Mouse (Mus musculus) lung, postnatal 14 days (tissue): ENCODE measurements at regions not wholly inside any gene's neighbourhood (a gene's known extent, or its start where the extent isn't known, plus 50 kb on each side); places are given as distances from the start of the nearest gene placed in this dataset.

Source experiments
- DNase-seq: peaks from one replicate; pipeline ENCODE4 v3.0.0; 2021

- no peak for DNase-seq
These were observed 87.0 kb upstream of the Itprid2 start for GRCm38 (mm10) chr2:79548039-79548600.

GRCm38 (mm10) chr2:79549781-79550180 is 85.4 kb upstream of the Itprid2 start:
- DNase-seq, result no peak

- DNase-seq, result no peak
These were observed 84.7 kb upstream of the Itprid2 start for GRCm38 (mm10) chr2:79550432-79550831.

- no peak for DNase-seq
These were observed 82.7 kb upstream of the Itprid2 start for GRCm38 (mm10) chr2:79552481-79552880.

GRCm38 (mm10) chr2:79555395-79555794 is 79.8 kb upstream of the Itprid2 start:
- no peak for DNase-seq

GRCm38 (mm10) chr2:79557361-79557760 is 77.8 kb upstream of the Itprid2 start:
- no peak for DNase-seq

- no peak for DNase-seq
These were observed 68.7 kb upstream of the Itprid2 start for GRCm38 (mm10) chr2:79566280-79566933.

- no peak for DNase-seq
These were observed 67.7 kb upstream of the Itprid2 start for GRCm38 (mm10) chr2:79567413-79567934.

GRCm38 (mm10) chr2:79569663-79570062 is 65.5 kb upstream of the Itprid2 start:
- DNase-seq, result no peak

GRCm38 (mm10) chr2:79571910-79572309 is 63.2 kb upstream of the Itprid2 start:
- DNase-seq, result no peak

GRCm38 (mm10) chr2:79575074-79575473 is 60.1 kb upstream of the Itprid2 start:
- no peak for DNase-seq

GRCm38 (mm10) chr2:79585022-79585774 is 50.0 kb upstream of the Itprid2 start:
- no peak for DNase-seq
